Mouse (Mus musculus) heart, adult 8-10 months (tissue): ENCODE measurements around the gene Bok. TPM values are rescaled to one million over a fixed set of nuclear protein-coding genes. Genes with fewer than 3 reads are reported as not detected.
A peak's percentile ranks its signal among the peaks of the same experiment; 100 is the strongest.
"Not testable (repeated sequence)": the region's sequence is repeated elsewhere in the genome, so short reads cannot be mapped to it uniquely, and the experiment has no call there.

Source experiments
- DNase-seq: peaks from one replicate; pipeline ENCODE4 v3.0.0; 2022; ENCODE audit warnings: low spot score
- total RNA-seq, 4 experiments: library from RNA; stranded (reverse); gene quantifications; 2 replicates each; pipeline ENCODE4 v1.2.4; 2022

Gene Bok
- total RNA-seq = 1 to 10 TPM; 2.5 to 3.0 (median 2.6) TPM

- DNase-seq = peak; percentile 82
Observed at GRCm38 (mm10) chr1:93685401-93686244, at the start of gene Bok. Gene Bok, plus strand, starts transcription at chr1:93685660.

DNA sequence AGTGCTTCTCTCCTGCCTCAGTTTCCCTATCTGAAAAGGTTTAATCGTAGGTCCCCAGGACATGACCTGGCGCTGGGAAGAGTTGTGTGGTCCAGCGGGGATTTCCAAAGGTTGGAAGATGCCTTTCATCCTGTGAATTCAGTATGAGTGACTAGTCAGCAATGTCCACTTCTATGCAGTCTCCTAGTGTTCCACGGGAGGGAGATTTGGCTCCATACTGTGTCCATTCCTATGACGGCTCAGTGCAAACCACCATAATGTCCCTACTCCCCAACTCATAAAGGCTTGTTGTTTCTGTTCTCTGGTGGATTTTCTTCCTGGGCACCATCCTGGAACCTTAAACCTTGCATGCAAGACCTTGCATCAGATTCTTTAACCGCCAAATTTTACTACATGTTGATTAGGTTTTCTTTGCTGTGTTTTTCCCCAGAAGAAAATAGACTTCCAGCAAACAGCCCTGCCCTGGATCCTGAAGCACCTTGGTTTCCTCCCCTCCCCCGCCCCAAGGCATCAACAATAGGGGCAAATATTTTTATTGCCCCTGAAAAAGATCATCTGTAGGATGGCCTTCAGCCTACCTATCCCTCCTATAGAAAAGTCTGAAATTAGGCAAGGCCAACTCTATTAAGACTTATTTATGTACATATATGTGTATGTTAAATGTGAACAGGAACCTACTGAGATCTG is 49.1 kb upstream of the Bok start:
- no peak for DNase-seq

GRCm38 (mm10) chr1:93641978-93642377 is 43.5 kb upstream of the Bok start:
- no peak for DNase-seq

GRCm38 (mm10) chr1:93642692-93643091 is 42.8 kb upstream of the Bok start:
- no peak for DNase-seq

DNA sequence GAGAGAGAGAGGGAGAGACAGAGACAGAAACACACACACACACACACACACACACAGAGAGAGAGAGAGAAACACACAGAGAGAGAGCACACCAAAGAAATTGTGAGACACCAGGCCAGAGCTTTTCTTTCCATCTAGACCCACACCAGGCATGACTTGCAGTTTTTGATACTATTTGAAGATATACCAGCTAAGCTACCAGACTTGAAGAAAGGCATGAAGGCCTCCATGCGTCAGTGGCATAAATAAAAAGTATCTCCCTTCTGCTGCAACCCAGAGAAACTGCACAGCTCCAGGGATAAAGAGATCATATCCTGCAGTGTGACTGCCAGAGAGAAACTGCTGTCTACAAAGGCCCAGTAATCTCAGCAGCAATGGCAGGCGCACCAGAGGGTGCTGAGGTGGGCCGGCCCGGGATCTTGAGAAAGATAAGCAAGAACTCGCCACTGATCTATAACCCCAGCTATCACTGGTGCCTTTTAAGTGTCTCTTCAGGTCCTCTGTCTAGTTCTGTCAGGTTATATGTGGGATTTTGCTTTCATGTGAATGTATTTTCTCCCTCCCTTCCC is 35.8 kb upstream of the Bok start:
- DNase-seq = no peak

GRCm38 (mm10) chr1:93654275-93654674 is 31.2 kb upstream of the Bok start:
- no peak for DNase-seq

- DNase-seq = no peak
Observed at GRCm38 (mm10) chr1:93654798-93655197, 30.7 kb upstream of the Bok start.

DNA sequence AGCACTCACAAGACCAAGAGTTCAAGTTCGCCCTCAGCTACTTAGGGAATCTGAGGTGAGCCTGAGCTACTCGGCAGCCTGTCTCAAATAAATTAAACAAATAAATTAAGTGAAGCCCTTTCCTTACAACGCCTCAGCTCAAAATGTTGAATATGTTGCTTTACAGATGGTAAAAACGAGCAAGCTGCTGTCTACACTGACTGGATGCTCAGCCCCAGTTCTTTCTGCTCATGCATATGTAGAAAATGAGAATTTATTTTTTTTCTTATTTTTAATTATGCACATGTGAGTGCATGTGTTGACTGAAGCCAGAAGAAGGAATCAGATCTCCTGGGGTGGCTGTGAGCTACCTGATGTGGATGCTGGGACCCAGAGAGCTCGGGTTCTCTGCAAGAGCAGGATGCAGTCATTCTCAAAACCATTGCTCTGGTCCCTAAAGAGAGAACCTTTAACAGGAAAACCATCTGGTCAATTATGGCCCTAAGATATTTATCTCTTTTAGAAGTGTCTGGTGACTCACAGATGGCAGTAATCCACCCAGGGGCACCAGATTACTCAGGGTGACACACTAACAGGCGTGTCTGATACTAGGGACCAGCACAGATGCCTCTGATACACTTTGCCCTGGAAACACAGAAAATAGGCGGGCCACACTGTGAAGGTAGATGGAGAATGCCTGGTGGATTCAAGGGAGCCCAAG is 29.0 kb upstream of the Bok start:
- no peak for DNase-seq

GRCm38 (mm10) chr1:93657025-93657360 is 28.5 kb upstream of the Bok start:
- DNase-seq = no peak

DNA sequence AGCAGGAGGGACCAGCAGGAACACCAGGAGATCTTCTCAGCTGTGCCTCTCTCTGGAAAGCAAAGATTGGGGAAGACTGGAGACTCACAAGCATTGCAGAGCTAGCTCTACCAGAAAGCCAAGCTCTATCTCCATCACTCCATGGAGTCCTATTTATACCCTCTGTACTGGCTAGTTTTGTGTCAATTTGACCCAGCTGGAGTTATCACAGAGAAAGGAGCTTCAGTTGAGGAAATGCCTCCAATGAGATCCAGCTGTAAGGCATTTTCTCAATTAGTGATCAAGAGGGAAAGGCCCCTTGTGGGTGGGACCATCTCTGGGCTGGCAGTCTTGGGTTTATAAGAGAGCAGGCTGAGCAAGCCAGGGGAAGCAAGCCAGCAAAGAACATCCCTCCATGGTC is 26.9 kb upstream of the Bok start, which contains the start of gene Stk25:
TSS of gene Stk25 (minus strand) at position 101 of the 400 bp plus-strand sequence.
- DNase-seq = not testable (repeated sequence)

DNA sequence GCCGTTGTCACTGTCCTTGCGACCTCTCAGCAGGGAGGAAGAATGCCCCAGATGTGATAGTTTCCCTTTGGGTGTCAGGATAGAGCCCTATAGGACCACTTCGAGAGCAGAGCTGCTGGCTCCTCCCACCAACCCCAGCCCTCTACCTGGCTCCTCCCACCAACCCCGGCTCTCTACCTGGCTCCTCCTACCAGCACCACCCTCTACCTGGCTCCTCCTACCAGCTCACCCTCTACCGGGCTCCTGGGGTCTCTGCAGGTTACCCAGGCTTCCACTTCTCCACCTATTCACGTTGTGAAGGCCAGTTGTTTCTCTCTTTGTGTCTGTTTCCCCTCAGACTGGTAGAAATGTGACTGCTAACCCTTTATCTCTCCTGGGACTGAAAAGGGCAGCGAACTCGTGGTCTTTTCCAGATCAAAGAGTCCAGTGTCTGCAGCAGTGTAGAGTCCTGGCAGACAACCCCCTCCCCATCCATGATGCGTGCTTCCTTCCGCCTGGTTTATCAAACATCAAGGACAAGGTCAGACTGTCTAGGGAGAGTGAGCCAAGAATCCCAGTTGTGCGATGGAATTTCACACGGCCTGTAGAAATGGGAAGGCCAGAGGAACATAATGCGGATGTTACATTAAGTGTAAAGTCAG is 17.6 kb upstream of the Bok start:
- no peak for DNase-seq

DNA sequence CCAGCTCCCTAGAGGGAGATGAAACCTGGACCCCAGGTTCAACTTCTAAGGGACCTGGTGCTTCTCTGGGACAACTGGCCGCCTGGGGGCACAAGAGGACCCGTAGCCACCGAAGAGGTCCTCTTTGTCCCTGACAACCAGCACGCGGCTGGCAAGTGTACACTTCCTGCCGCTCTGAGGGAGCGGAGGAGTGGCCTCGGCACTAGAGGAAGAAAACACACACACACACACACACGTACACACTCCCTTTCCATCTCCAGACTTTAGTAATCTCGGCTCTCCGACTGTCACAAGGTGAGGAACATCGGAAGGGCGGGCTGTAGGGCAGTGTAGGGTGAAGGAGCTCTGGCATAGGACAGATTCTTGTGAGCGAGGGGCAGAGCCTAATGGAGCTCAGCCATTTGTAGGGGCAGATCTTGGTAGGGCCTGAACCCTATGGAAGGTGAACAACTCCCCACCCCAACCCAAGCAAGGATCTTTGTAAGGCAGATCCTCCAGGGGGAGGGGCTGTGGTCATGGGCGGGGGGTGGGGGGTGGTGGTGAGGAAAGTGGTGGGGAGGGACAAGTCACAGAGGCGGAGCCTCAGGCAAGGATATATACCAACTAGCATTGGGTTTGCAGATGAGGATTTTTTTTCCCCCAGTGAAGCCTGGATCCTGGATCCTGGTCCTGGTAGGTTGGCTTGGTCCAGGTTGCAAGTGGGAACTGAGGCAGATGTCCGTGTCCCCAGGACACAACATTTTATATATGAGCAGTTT is 16.5 kb upstream of the Bok start:
- DNase-seq = peak; percentile 81

DNA sequence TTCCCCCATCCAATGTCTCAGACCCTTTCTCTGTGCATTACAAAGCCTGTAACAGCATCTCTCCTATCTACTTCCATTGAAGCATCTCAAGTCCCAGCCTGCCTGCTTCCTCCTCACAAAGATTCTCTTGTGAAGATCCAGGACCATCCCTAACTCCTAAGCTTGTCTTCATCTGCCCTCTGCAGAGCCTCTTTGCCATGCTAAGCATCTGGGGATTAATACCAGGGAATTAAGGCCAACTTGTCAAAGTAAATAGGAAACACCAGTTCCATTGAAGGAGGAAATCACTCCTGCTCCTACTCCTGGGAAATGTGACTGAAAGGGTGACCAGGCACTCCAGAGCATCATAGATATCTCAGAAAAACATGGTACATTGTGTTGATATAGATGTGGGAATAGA is 15.5 kb upstream of the Bok start:
- no peak for DNase-seq

DNA sequence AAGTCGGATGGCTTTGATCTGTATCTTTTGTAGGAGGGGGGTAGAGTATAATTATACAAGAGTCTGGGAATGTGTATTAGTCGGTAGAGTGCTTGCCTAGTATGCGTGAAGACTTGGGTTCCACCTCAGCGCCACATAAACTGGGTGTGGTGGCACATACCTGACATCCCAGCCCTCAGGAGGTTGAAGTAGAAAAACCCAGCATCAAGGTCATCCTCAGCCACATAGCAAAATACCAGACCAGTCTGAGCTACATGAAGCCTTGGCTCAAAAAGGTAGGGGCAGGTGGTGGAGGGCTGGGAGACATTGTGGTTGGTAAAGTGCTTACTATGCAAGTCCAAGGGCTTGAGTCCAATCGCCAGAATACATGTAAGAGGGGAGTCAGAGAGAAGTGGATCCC is 12.8 kb upstream of the Bok start:
- DNase-seq = no peak

DNA sequence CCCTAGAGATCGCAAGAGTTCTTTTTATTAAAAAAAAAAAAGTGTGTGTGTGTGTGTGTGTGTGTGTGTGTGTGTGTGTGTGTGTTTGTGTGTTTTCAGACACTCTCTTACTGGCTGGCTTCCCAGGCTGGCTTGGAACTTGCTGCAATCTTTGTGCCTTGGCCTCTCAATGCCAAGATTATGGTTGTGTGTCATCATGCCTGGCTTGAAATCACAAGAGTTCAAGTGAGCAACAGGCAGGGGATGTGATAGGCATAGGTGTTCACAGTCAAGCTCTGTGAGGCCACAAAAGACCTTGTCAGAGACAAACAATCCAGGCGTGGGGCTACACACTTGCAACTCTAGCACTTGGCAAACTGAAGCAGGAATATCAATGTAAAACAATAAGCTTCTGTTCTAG is 7.1 kb upstream of the Bok start:
- DNase-seq = peak; percentile 42

DNA sequence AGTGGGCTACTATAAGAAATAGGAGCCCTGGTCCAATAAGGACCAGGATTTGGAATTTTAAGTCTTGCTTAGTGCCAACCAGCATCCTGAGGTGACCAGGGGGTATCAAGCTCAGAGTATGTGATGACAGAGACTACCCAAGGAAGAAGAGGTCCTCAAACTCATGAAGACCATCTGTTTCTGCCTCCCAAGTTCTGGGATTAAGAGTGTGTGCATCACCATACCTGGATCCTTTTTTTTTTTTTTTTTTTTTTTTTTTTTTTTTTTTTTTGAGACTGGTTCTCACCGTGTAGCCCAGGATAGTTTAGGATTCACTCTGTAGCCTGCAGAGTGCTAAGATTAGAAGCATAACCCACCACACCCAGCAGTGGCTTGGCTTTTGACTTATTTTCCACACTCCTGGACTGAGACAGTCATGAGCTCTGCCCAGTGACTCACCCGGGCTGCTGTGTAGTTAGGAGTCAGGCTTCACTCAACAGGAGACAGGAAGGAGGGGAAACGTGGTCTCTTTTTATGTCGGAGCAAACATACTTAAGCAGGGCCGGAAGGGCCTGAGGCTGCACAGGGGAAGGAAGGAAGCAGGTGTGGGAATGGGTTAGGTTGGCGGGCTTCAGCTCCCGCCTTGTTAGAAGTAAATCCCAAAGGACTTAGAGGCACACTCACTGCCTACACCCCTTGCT is 5.4 kb upstream of the Bok start:
- DNase-seq = peak; percentile 74

GRCm38 (mm10) chr1:93686245-93686960 is 943 bp downstream of the Bok start:
- peak; percentile 23 for DNase-seq

GRCm38 (mm10) chr1:93686961-93687320 is 1.5 kb downstream of the Bok start:
- peak; percentile 46 for DNase-seq

- DNase-seq = peak; percentile 42
Observed at GRCm38 (mm10) chr1:93688154-93688553, 2.7 kb downstream of the Bok start.
